Mouse (Mus musculus) right cerebral cortex, postnatal 14 days (tissue): ENCODE data around the gene Olfr1155.

Source experiments
- DNase-seq: peaks from one replicate; pipeline ENCODE4 v3.0.0; 2022

Gene Olfr1155

GRCm38 (mm10) chr2:87945037-87945436 is at the start of gene Olfr1155:
Gene Olfr1155, minus strand, starts transcription at chr2:87945137.
- no peak for DNase-seq

- no peak for DNase-seq
Measured at GRCm38 (mm10) chr2:87989813-87990212, 44.9 kb upstream of the Olfr1155 start, which contains the start of gene Olfr1158. Gene Olfr1158, plus strand, starts transcription at chr2:87990113.

- DNase-seq = no peak
Measured at GRCm38 (mm10) chr2:87974563-87974962, 29.6 kb upstream of the Olfr1155 start, which contains the start of gene Olfr74. Gene Olfr74, minus strand, starts transcription at chr2:87974663.

- DNase-seq = no peak
Measured at GRCm38 (mm10) chr2:87968199-87968598, 23.3 kb upstream of the Olfr1155 start, which contains the start of gene Olfr1157. Gene Olfr1157, minus strand, starts transcription at chr2:87968299.

- no peak for DNase-seq
Measured at GRCm38 (mm10) chr2:87953000-87953399, 8.1 kb upstream of the Olfr1155 start, which contains the start of gene Olfr1156. Gene Olfr1156, minus strand, starts transcription at chr2:87953100.

GRCm38 (mm10) chr2:87905066-87905465 is 39.9 kb downstream of the Olfr1155 start, which contains the start of gene Olfr1154:
Gene Olfr1154, minus strand, starts transcription at chr2:87905166.
- DNase-seq = no peak

GRCm38 (mm10) chr2:87894662-87895061 is 50.3 kb downstream of the Olfr1155 start, which contains the start of gene Olfr1153:
Gene Olfr1153, plus strand, starts transcription at chr2:87894962.
- DNase-seq = no peak
